Mouse (Mus musculus) brain, embryonic 14.5 days (tissue): ENCODE results near the gene 3110082I17Rik.

Experiments used
- CTCF ChIP-seq: fragments of 200-500 bp; IDR thresholded peaks from 2 replicates; pipeline ENCODE4 v1.5.1; 2012; ENCODE audit warnings: inconsistent platforms, mild to moderate bottlenecking, moderate library complexity, borderline replicate concordance; ENCODE audit not compliant: insufficient read depth, insufficient read length; ENCODE audit errors: extremely low read depth
- POLR2A ChIP-seq: fragments of 200-500 bp; IDR thresholded peaks from 2 replicates; pipeline ENCODE4 v1.6.1; 2012; ENCODE audit warnings: mild to moderate bottlenecking, inconsistent platforms, borderline replicate concordance; ENCODE audit not compliant: poor library complexity, insufficient read depth, insufficient read length, severe bottlenecking; ENCODE audit errors: extremely low read depth

- TF ChIP-seq POLR2A, result no peak
- no peak for TF ChIP-seq CTCF
These were observed 72.8 kb downstream of the 3110082I17Rik start for GRCm38 (mm10) chr5:139387329-139388194.
